Mouse (Mus musculus) ES-Bruce4 (cell line): ENCODE data around the gene Bax.

Experiments used
- CTCF ChIP-seq: IDR thresholded peaks from one replicate; pipeline ENCODE4 v1.8.1; 2011; ENCODE audit warnings: low read depth, low read length
- POLR2A ChIP-seq: IDR thresholded peaks from one replicate; pipeline ENCODE4 v1.8.1; 2011; ENCODE audit warnings: low read length; ENCODE audit not compliant: insufficient read depth

GRCm38 (mm10) chr7:45451344-45451982 is 15.2 kb downstream of the Bax start:
- no peak for TF ChIP-seq POLR2A
- TF ChIP-seq CTCF = peak; percentile 88
